Comparison of ENCODE assay signal across 10 mouse cellular contexts in genomic region chr17:56407379-56407778, GRCm38 (mm10).
DNase-seq lines count a peak whose midpoint lies in the region; ATAC-seq and TF ChIP-seq lines count a peak whose summit lies in the region.
"Had no signal": no experiment of that assay in that cellular context is flagged by ENCODE, and none has a peak within 500 bp of the region (broad histone marks: within the 10 kb centered on the region; RNA-seq: fewer than 3 reads in every experiment).

No protein-coding gene starts in this region.

- 60% methylated on average over 8 of the region's 8 CpGs for WGBS in forebrain, embryonic 14.5 days
- WGBS in intestine, embryonic 16.5 days = 32% methylated on average over 8 of the region's 8 CpGs
- WGBS in neural tube, embryonic 15.5 days = 48% methylated on average over 8 of the region's 8 CpGs

- no peak overlapping the region for H3K4me3 ChIP-seq in left cerebral cortex, adult 2 months
- no peak overlapping the region for H3K4me3 ChIP-seq in forebrain, embryonic 14.5 days (ENCODE audit: low read depth, low read length)
- H3K4me3 ChIP-seq in intestine, embryonic 16.5 days (ENCODE audit: low read length) = no peak overlapping the region
- no peak overlapping the region for H3K4me3 ChIP-seq in neural tube, embryonic 15.5 days (replicated peaks)
- H3K4me3 ChIP-seq: gastrocnemius, adult 2 months had no signal

- H3K9me3 ChIP-seq in forebrain, embryonic 14.5 days (replicated peaks; ENCODE audit: control insufficient read depth, low read length) = no peaks in the 10 kb centered on the region
- no peaks in the 10 kb centered on the region for H3K9me3 ChIP-seq in intestine, embryonic 16.5 days (ENCODE audit: control insufficient read depth, low read length)
- H3K9me3 ChIP-seq in neural tube, embryonic 15.5 days (replicated peaks) = no peaks in the 10 kb centered on the region
- H3K9me3 ChIP-seq: G1E had no signal

- no peak overlapping the region for H3K9ac ChIP-seq in forebrain, embryonic 14.5 days (ENCODE audit: low read length)
- peak overlapping the region; percentile 29; the same call in 1 of the 2 replicates for H3K9ac ChIP-seq in intestine, embryonic 16.5 days (ENCODE audit: low read depth, low read length)
- H3K9ac ChIP-seq in neural tube, embryonic 15.5 days (replicated peaks) = no peak overlapping the region

- no peak for TF ChIP-seq CTCF in left cerebral cortex, adult 2 months (IDR thresholded peaks at IDR 0.05)

- peak; percentile 22 for ATAC-seq in forebrain, embryonic 14.5 days
- ATAC-seq in intestine, embryonic 16.5 days = no peak
- no peak for ATAC-seq in neural tube, embryonic 15.5 days (ENCODE audit: low FRiP score)
- ATAC-seq in cerebellum, adult (ENCODE audit: insufficient number of reproducible peaks, low FRiP score, low TSS enrichment) = no peak

- no peaks in the 10 kb centered on the region for H3K27me3 ChIP-seq in forebrain, embryonic 14.5 days (replicated peaks; ENCODE audit: control insufficient read depth, insufficient read depth, low read length)
- no peaks in the 10 kb centered on the region for H3K27me3 ChIP-seq in intestine, embryonic 16.5 days (replicated peaks; ENCODE audit: control insufficient read depth, insufficient read depth, low read length)
- no peaks in the 10 kb centered on the region for H3K27me3 ChIP-seq in neural tube, embryonic 15.5 days (replicated peaks)

- no peak for DNase-seq in left cerebral cortex, adult 2 months (ENCODE audit: extremely low spot score in 1 of 2, low spot score in 2 of 2)
- DNase-seq in left cerebral cortex, adult 11 months (ENCODE audit: low spot score) = no peak
- no peak for DNase-seq in forebrain, embryonic 14.5 days (ENCODE audit: low spot score)
- no peak for DNase-seq in cerebellum, adult 8-10 months
- DNase-seq in left cerebral cortex, postnatal 25 days (ENCODE audit: low spot score in 2 of 2) = no peak
- DNase-seq: gastrocnemius, adult 2 months had no signal

- intact Hi-C loops in left cerebral cortex, adult 2 months (cut with DNase I) = loop anchor here (5.0 kb wide), 2 partner anchors 50 to 150 kb away; no protein-coding TSS in a partner anchor
- intact Hi-C loops in left cerebral cortex, postnatal 25 days (cut with DNase I) = loop anchor here (5.0 kb wide), 1 partner anchor 50 kb away; no protein-coding TSS in a partner anchor

- peak overlapping the region; percentile 32; the same call in 1 of the 2 replicates for H3K27ac ChIP-seq in left cerebral cortex, adult 2 months
- H3K27ac ChIP-seq in forebrain, embryonic 14.5 days (ENCODE audit: low read depth, low read length) = peak overlapping the region; percentile 68
- peak overlapping the region; percentile 23; the same call in 1 of the 2 replicates for H3K27ac ChIP-seq in intestine, embryonic 16.5 days (ENCODE audit: low read length)
- peak overlapping the region; percentile 60 for H3K27ac ChIP-seq in neural tube, embryonic 15.5 days (replicated peaks)
- H3K27ac ChIP-seq: gastrocnemius, adult 2 months had no signal

- H3K36me3 ChIP-seq in forebrain, embryonic 14.5 days (ENCODE audit: control insufficient read depth, insufficient read depth, low read length) = peaks cover 65% of the 10 kb centered on the region
- peaks cover 11% of the 10 kb centered on the region for H3K36me3 ChIP-seq in intestine, embryonic 16.5 days (ENCODE audit: control insufficient read depth, insufficient read depth, low read length)
- H3K36me3 ChIP-seq in neural tube, embryonic 15.5 days = peaks cover 45% of the 10 kb centered on the region

- H3K4me2 ChIP-seq in forebrain, embryonic 14.5 days (ENCODE audit: low read length) = no peak overlapping the region
- no peak overlapping the region for H3K4me2 ChIP-seq in intestine, embryonic 16.5 days (ENCODE audit: low read depth, low read length)
- H3K4me2 ChIP-seq in neural tube, embryonic 15.5 days = no peak overlapping the region

- H3K4me1 ChIP-seq in forebrain, embryonic 14.5 days (ENCODE audit: control insufficient read depth, insufficient read depth, low read length) = peaks cover 20% of the 10 kb centered on the region
- H3K4me1 ChIP-seq in intestine, embryonic 16.5 days (ENCODE audit: control insufficient read depth, insufficient read depth, low read length) = peaks cover 9% of the 10 kb centered on the region
- peaks cover 35% of the 10 kb centered on the region for H3K4me1 ChIP-seq in neural tube, embryonic 15.5 days
